Mouse (Mus musculus): Measurements from ENCODE around the gene Mrgprf. TPM values are rescaled to one million over a fixed set of nuclear protein-coding genes. Genes with fewer than 3 reads are reported as not detected.

Mrgprf gene
- polyA plus RNA-seq, 1 experiment from 2014 or later, result 0.20 TPM

GRCm38 (mm10) chr7:145323607-145324006 is 23.0 kb downstream of the Mrgprf start:
- Histone ChIP-seq H3K36me3 (ENCODE audit: control insufficient read depth, insufficient read depth, low read length) (no peaks in the 10 kb centered on the region), H3K4me3 (ENCODE audit: low read depth, low read length) (no peak overlapping the region), H3K27me3 (ENCODE audit: control insufficient read depth, insufficient read depth, low read length) (no peaks in the 10 kb centered on the region), H3K9ac (ENCODE audit: low read length) (no peak overlapping the region), H3K4me1 (replicated peaks; ENCODE audit: control insufficient read depth, insufficient read depth, low read length) (no peaks in the 10 kb centered on the region), H3K27ac (ENCODE audit: low read depth, low read length) (no peak overlapping the region), H3K4me2 (ENCODE audit: low read depth, low read length, severe bottlenecking) (no peak overlapping the region), H3K9me3 (ENCODE audit: control insufficient read depth, low read length) (no peaks in the 10 kb centered on the region)
- DNase-seq (ENCODE audit: low spot score), result no peak
- 35% methylated on average over 4 of the region's 4 CpGs for WGBS
- no peak for ATAC-seq (replicated peaks; ENCODE audit: low FRiP score)

- 71% methylated on average over 2 of the region's 2 CpGs for WGBS
- Histone ChIP-seq H3K4me1 (replicated peaks; ENCODE audit: control insufficient read depth, insufficient read depth, low read length) (0 out of 2 replicates have a peak, but pooled peaks cover 3% of the 10 kb centered on the region), H3K4me2 (ENCODE audit: low read depth, low read length, severe bottlenecking) (no peak overlapping the region), H3K9me3 (ENCODE audit: control insufficient read depth, low read length) (no peaks in the 10 kb centered on the region), H3K27ac (ENCODE audit: low read depth, low read length) (no peak overlapping the region), H3K27me3 (ENCODE audit: control insufficient read depth, insufficient read depth, low read length) (no peaks in the 10 kb centered on the region), H3K4me3 (ENCODE audit: low read depth, low read length) (no peak overlapping the region), H3K9ac (ENCODE audit: low read length) (no peak overlapping the region), H3K36me3 (ENCODE audit: control insufficient read depth, insufficient read depth, low read length) (no peaks in the 10 kb centered on the region)
- ATAC-seq (replicated peaks; ENCODE audit: low FRiP score) (no peak), DNase-seq (ENCODE audit: low spot score) (no peak)
These were observed 25.1 kb downstream of the Mrgprf start for GRCm38 (mm10) chr7:145325697-145326096.

DNA sequence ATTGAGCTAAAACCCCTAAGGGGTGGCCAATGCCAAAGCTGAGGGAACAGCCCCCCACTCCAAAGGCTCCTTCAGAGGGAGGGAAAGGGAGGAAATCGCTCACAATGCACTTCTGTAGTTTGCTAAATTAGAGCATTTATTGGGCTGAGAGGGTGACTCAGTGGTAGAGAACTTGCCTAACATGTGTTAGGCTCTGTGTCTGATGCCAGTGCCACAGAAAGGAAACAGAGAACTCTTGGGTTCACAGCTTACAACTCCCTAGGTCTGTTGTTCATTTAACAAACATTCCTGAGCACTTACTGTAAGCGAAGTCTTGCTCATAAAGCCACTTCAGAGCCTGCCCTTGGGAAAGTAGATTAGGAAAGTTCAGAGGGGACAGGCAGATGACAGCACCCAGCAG is 29.4 kb downstream of the Mrgprf start:
- 70% methylated on average over 2 of the region's 2 CpGs for WGBS
- H3K27ac ChIP-seq (ENCODE audit: low read depth, low read length), result no peak overlapping the region

GRCm38 (mm10) chr7:145330641-145331040 is 30.0 kb downstream of the Mrgprf start:
- H3K4me2 ChIP-seq (ENCODE audit: low read depth, low read length, severe bottlenecking), result no peak overlapping the region
- no peak for DNase-seq (ENCODE audit: low spot score)
- no peak overlapping the region for H3K9ac ChIP-seq (ENCODE audit: low read length)
- ATAC-seq (replicated peaks; ENCODE audit: low FRiP score), result no peak
- H3K36me3 ChIP-seq (ENCODE audit: control insufficient read depth, insufficient read depth, low read length), result no peaks in the 10 kb centered on the region
- no peaks in the 10 kb centered on the region for H3K27me3 ChIP-seq (ENCODE audit: control insufficient read depth, insufficient read depth, low read length)
- H3K4me3 ChIP-seq (ENCODE audit: low read depth, low read length), result no peak overlapping the region
- H3K9me3 ChIP-seq (ENCODE audit: control insufficient read depth, low read length), result no peaks in the 10 kb centered on the region
- no peak overlapping the region for H3K27ac ChIP-seq (ENCODE audit: low read depth, low read length)
- 0 out of 2 replicates have a peak, but pooled peaks cover 3% of the 10 kb centered on the region for H3K4me1 ChIP-seq (replicated peaks; ENCODE audit: control insufficient read depth, insufficient read depth, low read length)
- WGBS, result 89% methylated on average over 2 of the region's 2 CpGs

More for the DNA sequence above, 29.4 kb downstream of the Mrgprf start:
- no peaks in the 10 kb centered on the region for H3K9me3 ChIP-seq (ENCODE audit: control insufficient read depth, low read length)
- 0 out of 2 replicates have a peak, but pooled peaks cover 3% of the 10 kb centered on the region for H3K4me1 ChIP-seq (replicated peaks; ENCODE audit: control insufficient read depth, insufficient read depth, low read length)
- H3K4me2 ChIP-seq (ENCODE audit: low read depth, low read length, severe bottlenecking), result no peak overlapping the region
- no peaks in the 10 kb centered on the region for H3K27me3 ChIP-seq (ENCODE audit: control insufficient read depth, insufficient read depth, low read length)
- DNase-seq (ENCODE audit: low spot score) (no peak), ATAC-seq (replicated peaks; ENCODE audit: low FRiP score) (no peak)
- no peaks in the 10 kb centered on the region for H3K36me3 ChIP-seq (ENCODE audit: control insufficient read depth, insufficient read depth, low read length)
- H3K4me3 ChIP-seq (ENCODE audit: low read depth, low read length), result no peak overlapping the region
- no peak overlapping the region for H3K9ac ChIP-seq (ENCODE audit: low read length)

GRCm38 (mm10) chr7:145332376-145333041 is 31.9 kb downstream of the Mrgprf start:
- DNase-seq (ENCODE audit: low spot score), result no peak
- no peak for ATAC-seq (replicated peaks; ENCODE audit: low FRiP score)
- 55% methylated on average over 1 of the region's 1 CpGs for WGBS

GRCm38 (mm10) chr7:145333936-145334335 is 33.3 kb downstream of the Mrgprf start:
- Histone ChIP-seq H3K27me3 (ENCODE audit: control insufficient read depth, insufficient read depth, low read length) (no peaks in the 10 kb centered on the region), H3K4me2 (ENCODE audit: low read depth, low read length, severe bottlenecking) (no peak overlapping the region), H3K4me3 (ENCODE audit: low read depth, low read length) (no peak overlapping the region), H3K9me3 (ENCODE audit: control insufficient read depth, low read length) (no peaks in the 10 kb centered on the region), H3K27ac (ENCODE audit: low read depth, low read length) (no peak overlapping the region), H3K9ac (ENCODE audit: low read length) (no peak overlapping the region), H3K36me3 (ENCODE audit: control insufficient read depth, insufficient read depth, low read length) (no peaks in the 10 kb centered on the region), H3K4me1 (replicated peaks; ENCODE audit: control insufficient read depth, insufficient read depth, low read length) (0 out of 2 replicates have a peak, but pooled peaks cover 3% of the 10 kb centered on the region)
- no peak for DNase-seq (ENCODE audit: low spot score)
- no peak for ATAC-seq (replicated peaks; ENCODE audit: low FRiP score)
- WGBS, result 89% methylated on average over 6 of the region's 6 CpGs

More at GRCm38 (mm10) chr7:145332376-145333041, 31.9 kb downstream of the Mrgprf start:
- Histone ChIP-seq H3K27me3 (ENCODE audit: control insufficient read depth, insufficient read depth, low read length) (no peaks in the 10 kb centered on the region), H3K36me3 (ENCODE audit: control insufficient read depth, insufficient read depth, low read length) (no peaks in the 10 kb centered on the region), H3K4me3 (ENCODE audit: low read depth, low read length) (no peak overlapping the region), H3K27ac (ENCODE audit: low read depth, low read length) (no peak overlapping the region), H3K4me1 (replicated peaks; ENCODE audit: control insufficient read depth, insufficient read depth, low read length) (0 out of 2 replicates have a peak, but pooled peaks cover 3% of the 10 kb centered on the region), H3K4me2 (ENCODE audit: low read depth, low read length, severe bottlenecking) (no peak overlapping the region), H3K9ac (ENCODE audit: low read length) (no peak overlapping the region), H3K9me3 (ENCODE audit: control insufficient read depth, low read length) (no peaks in the 10 kb centered on the region)

DNA sequence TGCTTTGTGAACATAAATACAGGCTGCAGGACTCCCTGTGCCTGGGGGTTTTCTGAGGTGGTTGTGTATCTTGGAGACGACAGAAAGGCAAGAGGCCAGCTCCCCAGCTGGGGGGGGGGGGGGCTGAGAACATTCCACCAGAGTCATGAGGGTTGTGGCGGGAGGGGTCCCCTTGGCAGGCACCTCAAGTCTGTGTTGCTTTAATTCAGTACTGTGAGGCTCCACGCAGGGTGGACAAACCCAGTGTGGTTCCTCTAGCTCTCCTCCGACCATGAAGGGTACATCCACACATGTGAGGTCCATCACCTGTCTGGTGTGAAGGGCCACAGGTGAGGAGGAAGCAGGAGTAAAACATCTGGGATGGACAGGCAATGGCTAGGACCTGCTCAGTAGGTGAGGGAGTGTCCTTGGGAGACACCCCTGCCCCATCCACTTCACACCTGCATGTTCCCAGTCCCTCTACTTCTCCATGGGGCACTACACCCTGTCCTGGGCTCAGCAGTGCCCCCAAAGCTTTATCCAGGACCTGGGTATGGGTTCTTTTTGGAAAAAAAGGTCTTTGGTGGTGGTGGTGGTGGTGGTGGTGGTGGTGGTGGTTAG is 33.9 kb downstream of the Mrgprf start:
- no peak overlapping the region for H3K27ac ChIP-seq (ENCODE audit: low read depth, low read length)
- H3K4me1 ChIP-seq (replicated peaks; ENCODE audit: control insufficient read depth, insufficient read depth, low read length), result 0 out of 2 replicates have a peak, but pooled peaks cover 1% of the 10 kb centered on the region
- H3K9ac ChIP-seq (ENCODE audit: low read length), result no peak overlapping the region
- no peak overlapping the region for H3K4me3 ChIP-seq (ENCODE audit: low read depth, low read length)
- H3K9me3 ChIP-seq (ENCODE audit: control insufficient read depth, low read length), result no peaks in the 10 kb centered on the region
- ATAC-seq (replicated peaks; ENCODE audit: low FRiP score) (no peak), DNase-seq (ENCODE audit: low spot score) (no peak)
- H3K36me3 ChIP-seq (ENCODE audit: control insufficient read depth, insufficient read depth, low read length), result no peaks in the 10 kb centered on the region
- H3K4me2 ChIP-seq (ENCODE audit: low read depth, low read length, severe bottlenecking), result no peak overlapping the region
- WGBS, result 73% methylated on average over 4 of the region's 4 CpGs
- H3K27me3 ChIP-seq (ENCODE audit: control insufficient read depth, insufficient read depth, low read length), result no peaks in the 10 kb centered on the region

GRCm38 (mm10) chr7:145335199-145335598 is 34.6 kb downstream of the Mrgprf start:
- Histone ChIP-seq H3K4me3 (ENCODE audit: low read depth, low read length) (no peak overlapping the region), H3K27me3 (ENCODE audit: control insufficient read depth, insufficient read depth, low read length) (no peaks in the 10 kb centered on the region), H3K4me2 (ENCODE audit: low read depth, low read length, severe bottlenecking) (no peak overlapping the region), H3K27ac (ENCODE audit: low read depth, low read length) (no peak overlapping the region), H3K9ac (ENCODE audit: low read length) (no peak overlapping the region), H3K36me3 (ENCODE audit: control insufficient read depth, insufficient read depth, low read length) (no peaks in the 10 kb centered on the region), H3K9me3 (ENCODE audit: control insufficient read depth, low read length) (no peaks in the 10 kb centered on the region), H3K4me1 (replicated peaks; ENCODE audit: control insufficient read depth, insufficient read depth, low read length) (no peaks in the 10 kb centered on the region)
- DNase-seq (ENCODE audit: low spot score) (no peak), ATAC-seq (replicated peaks; ENCODE audit: low FRiP score) (no peak)

All from forebrain, embryonic 11.5 days (tissue).